Mouse (Mus musculus) limb, embryonic 11.5 days (tissue): ENCODE results near the gene Fam71f2. TPM values are rescaled to one million over a fixed set of nuclear protein-coding genes. Genes with fewer than 3 reads are reported as not detected.

Experiments used
- ATAC-seq: fragments of 200-750 bp; cut with Nextera tagmentation; 2 replicates; pipeline ENCODE4 v1.8.0; 2017; ENCODE audit warnings: low read depth; ENCODE audit not compliant: insufficient number of reproducible peaks, low FRiP score, low TSS enrichment
- DNase-seq: peaks from one replicate; pipeline ENCODE4 v3.0.0-alpha.2; 2015; ENCODE audit warnings: low spot score
- H3K27ac ChIP-seq: fragments of 300-500 bp; sonication (generic); replicated peaks from 2 replicates; pipeline ENCODE4 v1.5.1; 2014; ENCODE audit warnings: low read depth, mild to moderate bottlenecking, low read length
- H3K27me3 ChIP-seq: fragments of 300-500 bp; sonication (generic); 2 replicates; pipeline ENCODE4 v1.6.1; 2014; ENCODE audit warnings: mild to moderate bottlenecking, low read length, mixed read lengths; ENCODE audit not compliant: control insufficient read depth, insufficient read depth
- H3K36me3 ChIP-seq: fragments of 300-500 bp; sonication (generic); 2 replicates; pipeline ENCODE4 v1.6.1; 2014; ENCODE audit warnings: mild to moderate bottlenecking, low read length, moderate library complexity, mixed read lengths; ENCODE audit not compliant: control insufficient read depth, insufficient read depth
- H3K4me1 ChIP-seq: fragments of 300-500 bp; sonication (generic); 2 replicates; pipeline ENCODE4 v1.6.1; 2014; ENCODE audit warnings: low read length, mixed read lengths; ENCODE audit not compliant: control insufficient read depth, insufficient read depth
- H3K4me2 ChIP-seq: fragments of 300-500 bp; sonication (generic); 2 replicates; pipeline ENCODE4 v1.6.1; 2014; ENCODE audit warnings: low read depth, mild to moderate bottlenecking, moderate library complexity; ENCODE audit not compliant: severe bottlenecking
- H3K4me3 ChIP-seq: fragments of 300-500 bp; sonication (generic); 2 replicates; pipeline ENCODE4 v1.5.1; 2014; ENCODE audit warnings: low read depth, low read length
- H3K9ac ChIP-seq: fragments of 300-500 bp; sonication (generic); 2 replicates; pipeline ENCODE4 v1.6.1; 2014; ENCODE audit warnings: mild to moderate bottlenecking, low read length
- H3K9me3 ChIP-seq: fragments of 300-500 bp; sonication (generic); 2 replicates; pipeline ENCODE4 v1.6.1; 2016; ENCODE audit warnings: low read length; ENCODE audit not compliant: control insufficient read depth
- WGBS: fragments of 180-500 bp; shearing (Covaris S2); extraction: QIAGEN DNeasy Blood & Tissue Kit; methylation state at CpG from one replicate; pipeline ENCODE4 v1.1.7; 2014; 5-methylcytosine and 5-hydroxymethylcytosine counted together
- polyA plus RNA-seq: library from polyadenylated mRNA; unstranded; fragments of >200 nt; fragmentation: Nextera tagmentation; extraction: Ambion mirVana; gene quantifications from 2 replicates; pipeline ENCODE4 v1.2.1, GENCODE M21; 2014

The Fam71f2 gene
- polyA plus RNA-seq, 1 experiment from 2014 or later = 0.81 TPM

DNA sequence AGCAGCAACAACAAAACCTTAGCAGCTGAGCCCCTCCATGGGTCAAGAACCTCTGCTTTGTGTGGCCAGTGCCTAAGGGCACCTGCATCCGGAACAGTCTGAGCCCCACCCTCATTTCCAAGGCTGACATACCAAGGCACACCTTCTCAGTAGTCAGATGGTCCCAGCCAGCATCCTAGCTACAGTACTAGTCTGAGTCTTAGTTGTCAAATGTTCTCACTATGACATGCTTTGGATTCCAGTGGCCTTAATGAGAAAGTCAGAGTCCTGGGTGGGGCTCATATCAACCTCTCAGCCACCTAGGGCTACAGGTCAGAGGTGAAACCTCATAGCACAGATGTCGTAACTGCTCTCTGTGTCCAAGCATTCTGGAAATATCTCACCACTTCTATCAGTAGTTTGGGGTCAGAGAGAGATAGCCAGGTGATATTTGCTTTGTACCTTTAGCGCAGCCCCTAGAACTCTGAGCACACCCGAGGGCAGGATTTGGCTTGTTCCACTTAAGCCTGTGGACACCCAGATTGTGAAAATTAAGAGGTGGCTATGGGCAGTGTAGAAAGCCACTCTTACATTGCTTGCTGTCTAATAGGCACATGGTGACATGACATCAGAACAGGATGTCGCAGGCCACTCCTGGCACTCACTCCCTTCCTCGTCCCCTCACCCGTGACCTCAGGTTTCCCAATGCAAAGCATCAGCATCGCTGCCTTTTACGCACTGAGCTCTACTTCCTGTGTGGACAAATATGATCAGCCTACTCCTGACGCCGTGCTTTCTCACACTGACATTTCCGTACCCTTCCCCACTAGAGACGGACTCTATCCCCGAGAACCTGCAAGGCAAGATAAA, 33.9 kb upstream of the Fam71f2 start:
- Histone ChIP-seq H3K4me3 (no peak overlapping the region), H3K36me3 (no peaks in the 10 kb centered on the region), H3K9ac (no peak overlapping the region), H3K9me3 (no peaks in the 10 kb centered on the region), H3K27me3 (no peaks in the 10 kb centered on the region), H3K4me1 (no peaks in the 10 kb centered on the region), H3K4me2 (no peak overlapping the region), H3K27ac (no peak overlapping the region)
- DNase-seq = no peak
- ATAC-seq = no peak
- 73% methylated on average over 14 of the region's 14 CpGs for WGBS

DNA sequence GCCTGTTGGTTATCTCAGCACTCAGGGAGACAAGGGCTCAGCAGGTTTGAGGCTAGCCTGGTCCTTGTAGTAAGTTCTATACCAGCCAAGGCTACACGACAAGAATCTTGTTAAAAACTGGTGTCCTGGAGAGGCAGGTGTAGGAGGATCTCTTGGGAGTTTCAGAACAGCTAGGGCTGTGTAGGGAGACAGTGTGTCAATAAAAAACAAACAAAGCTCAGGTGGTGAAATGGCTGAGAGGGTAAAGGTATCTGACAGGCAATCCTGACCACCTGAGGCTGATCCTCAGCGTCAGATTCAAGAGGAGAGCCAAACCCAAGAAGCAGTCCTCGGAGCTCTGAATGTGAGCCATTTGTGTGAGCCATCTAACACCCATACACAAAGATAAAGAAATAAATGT, 33.2 kb upstream of the Fam71f2 start:
- no peak for ATAC-seq

DNA sequence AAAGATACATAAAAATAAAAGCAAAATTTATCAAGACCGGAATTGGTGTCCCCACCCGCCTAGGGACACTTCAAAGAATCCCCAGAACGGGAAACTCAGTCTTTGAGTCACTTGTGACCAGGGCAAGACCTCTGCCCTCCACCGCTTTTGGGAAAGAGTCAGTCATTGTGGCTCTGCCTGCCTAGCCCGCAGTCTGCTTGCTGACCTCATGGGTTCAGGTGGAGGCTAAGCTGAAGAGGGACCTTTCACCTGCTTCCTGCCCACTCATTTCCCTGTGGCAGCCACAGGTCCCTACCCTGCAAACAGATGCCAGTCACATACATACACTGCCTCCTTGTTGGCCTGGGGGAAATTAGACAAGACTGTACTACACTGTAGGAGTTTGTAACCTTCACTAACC, 32.8 kb upstream of the Fam71f2 start:
- Histone ChIP-seq H3K27me3 (no peaks in the 10 kb centered on the region), H3K4me1 (no peaks in the 10 kb centered on the region), H3K4me3 (no peak overlapping the region), H3K9ac (no peak overlapping the region), H3K9me3 (no peaks in the 10 kb centered on the region), H3K4me2 (no peak overlapping the region), H3K36me3 (no peaks in the 10 kb centered on the region), H3K27ac (no peak overlapping the region)
- ATAC-seq (no peak), DNase-seq (no peak)
- 59% methylated on average over 5 of the region's 5 CpGs for WGBS

More for the DNA sequence above, 33.2 kb upstream of the Fam71f2 start:
- WGBS = 80% methylated on average over 3 of the region's 3 CpGs
- Histone ChIP-seq H3K4me1 (no peaks in the 10 kb centered on the region), H3K27ac (no peak overlapping the region), H3K4me3 (no peak overlapping the region), H3K9me3 (no peaks in the 10 kb centered on the region), H3K9ac (no peak overlapping the region), H3K36me3 (no peaks in the 10 kb centered on the region), H3K27me3 (no peaks in the 10 kb centered on the region), H3K4me2 (no peak overlapping the region)
- no peak for DNase-seq

DNA sequence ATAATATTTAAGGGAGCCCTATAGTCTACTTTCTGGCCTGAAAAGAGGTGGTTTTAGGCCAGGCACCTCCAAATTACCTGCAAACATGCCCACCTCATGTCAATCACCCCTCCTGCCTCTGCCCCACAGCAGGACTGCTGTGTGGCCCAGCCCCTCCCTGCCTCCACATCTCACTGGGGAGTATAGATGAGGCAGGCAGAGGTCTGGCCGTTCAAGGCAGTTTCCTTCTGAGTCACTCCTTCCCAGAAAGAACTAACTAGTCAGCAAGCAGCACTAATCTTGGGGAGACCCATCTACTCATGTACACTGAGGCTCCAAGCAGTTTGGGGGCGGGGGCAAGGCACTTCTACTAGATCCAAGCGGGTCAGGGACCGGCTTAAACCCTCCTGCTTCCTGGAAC, 32.3 kb upstream of the Fam71f2 start:
- no peak overlapping the region for H3K4me2 ChIP-seq
- H3K9me3 ChIP-seq = no peaks in the 10 kb centered on the region
- no peak for DNase-seq
- H3K4me3 ChIP-seq = no peak overlapping the region
- ATAC-seq = no peak
- no peaks in the 10 kb centered on the region for H3K36me3 ChIP-seq
- H3K27me3 ChIP-seq = no peaks in the 10 kb centered on the region
- no peak overlapping the region for H3K9ac ChIP-seq
- no peak overlapping the region for H3K27ac ChIP-seq
- no peaks in the 10 kb centered on the region for H3K4me1 ChIP-seq
- WGBS = 48% methylated on average over 4 of the region's 4 CpGs

DNA sequence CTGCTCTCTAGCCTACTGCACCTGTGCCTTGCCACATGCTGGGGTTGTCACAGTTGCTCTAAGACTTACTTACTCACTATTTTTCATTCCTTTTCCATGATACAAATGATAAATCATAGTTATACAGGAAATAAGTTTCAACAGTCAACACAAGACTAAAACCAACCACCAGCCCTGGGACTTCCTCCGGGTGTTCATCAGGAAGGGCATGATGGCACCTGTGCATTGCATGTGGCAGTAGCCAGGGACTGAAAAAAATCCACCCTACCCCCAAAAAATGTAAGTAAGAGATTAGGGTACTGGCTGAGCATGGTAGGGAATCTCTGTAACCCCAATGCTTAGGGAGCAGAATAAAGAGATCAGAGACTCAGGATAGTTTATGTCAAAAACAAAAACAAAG, 20.0 kb upstream of the Fam71f2 start:
- no peaks in the 10 kb centered on the region for H3K36me3 ChIP-seq
- ATAC-seq = no peak
- peaks cover 3% of the 10 kb centered on the region for H3K4me1 ChIP-seq
- H3K4me2 ChIP-seq = no peak overlapping the region
- H3K4me3 ChIP-seq = no peak overlapping the region
- no peaks in the 10 kb centered on the region for H3K9me3 ChIP-seq
- no peak overlapping the region for H3K27ac ChIP-seq
- 94% methylated on average over 1 of the region's 1 CpGs for WGBS
- H3K9ac ChIP-seq = no peak overlapping the region
- H3K27me3 ChIP-seq = no peaks in the 10 kb centered on the region
- no peak for DNase-seq

DNA sequence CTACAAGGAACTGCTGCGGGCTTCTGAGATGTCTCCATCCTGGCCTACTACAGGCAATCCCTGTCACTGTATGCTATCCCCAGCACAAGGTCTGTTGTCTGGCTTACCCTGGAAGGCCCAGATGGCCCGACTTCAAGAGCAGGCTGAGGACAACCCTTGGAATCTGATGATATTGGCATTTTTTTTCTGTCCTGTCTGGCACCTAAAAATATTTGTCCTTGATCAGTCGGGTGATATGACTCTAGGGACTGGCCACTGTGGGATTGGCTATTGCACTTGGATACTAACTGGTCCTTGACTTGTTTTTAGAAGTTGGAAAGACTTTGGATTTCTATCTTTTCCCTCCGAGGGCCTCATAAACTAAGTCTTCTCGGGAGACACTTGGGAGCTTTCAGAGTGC, 17.6 kb upstream of the Fam71f2 start:
- no peak overlapping the region for H3K9ac ChIP-seq
- H3K27ac ChIP-seq = no peak overlapping the region
- no peak for DNase-seq
- peaks cover under 1% of the 10 kb centered on the region; the same call in 1 of the 2 replicates for H3K4me1 ChIP-seq
- no peaks in the 10 kb centered on the region for H3K9me3 ChIP-seq
- H3K4me3 ChIP-seq = no peak overlapping the region
- no peak overlapping the region for H3K4me2 ChIP-seq
- no peaks in the 10 kb centered on the region for H3K36me3 ChIP-seq
- no peaks in the 10 kb centered on the region for H3K27me3 ChIP-seq
- ATAC-seq = no peak
- 84% methylated on average over 5 of the region's 5 CpGs for WGBS

DNA sequence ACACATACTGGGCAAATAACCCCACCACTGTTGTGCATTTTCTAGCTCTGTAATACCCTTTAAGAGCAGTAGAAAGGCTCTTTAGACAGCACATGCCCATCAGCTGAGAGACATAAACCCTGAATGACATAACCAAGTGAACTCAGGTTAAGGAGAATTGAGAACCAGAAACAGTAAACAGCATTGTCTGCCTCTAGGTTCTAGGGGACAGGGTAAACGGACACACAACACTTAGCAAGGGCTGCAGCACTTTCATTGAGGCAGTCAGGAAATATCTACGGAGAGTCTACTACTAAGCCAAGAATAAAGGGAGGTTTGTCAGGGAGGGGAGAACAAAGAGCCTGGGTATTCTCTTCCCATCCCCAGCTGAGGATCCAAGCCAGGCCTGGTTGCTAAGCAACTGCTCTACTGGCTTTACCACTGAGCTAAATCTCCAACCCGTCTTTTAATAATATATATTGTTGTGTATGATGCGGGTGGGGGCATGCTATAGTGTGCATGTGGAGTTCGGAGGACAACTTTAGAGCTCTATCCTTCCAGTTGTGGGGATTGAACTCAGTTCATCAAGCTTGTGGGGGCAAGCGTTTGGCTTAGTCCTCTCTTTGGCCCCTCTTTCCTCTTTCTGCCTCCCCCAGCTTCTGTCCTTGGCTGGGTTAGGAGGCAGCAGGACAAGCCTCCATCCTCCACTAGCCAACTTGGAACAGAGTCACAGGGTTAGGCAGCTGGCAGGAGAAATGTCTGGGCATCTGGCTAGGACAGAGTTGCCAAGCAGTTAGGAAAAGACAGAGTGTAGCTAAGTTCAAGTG, 15.5 kb upstream of the Fam71f2 start:
- no peak overlapping the region for H3K27ac ChIP-seq
- no peak for DNase-seq
- no peaks in the 10 kb centered on the region for H3K36me3 ChIP-seq
- no peak overlapping the region for H3K4me3 ChIP-seq
- no peak overlapping the region for H3K4me2 ChIP-seq
- no peaks in the 10 kb centered on the region for H3K4me1 ChIP-seq
- ATAC-seq = no peak
- no peaks in the 10 kb centered on the region for H3K9me3 ChIP-seq
- H3K27me3 ChIP-seq = no peaks in the 10 kb centered on the region
- WGBS = 68% methylated on average over 6 of the region's 6 CpGs
- no peak overlapping the region for H3K9ac ChIP-seq

DNA sequence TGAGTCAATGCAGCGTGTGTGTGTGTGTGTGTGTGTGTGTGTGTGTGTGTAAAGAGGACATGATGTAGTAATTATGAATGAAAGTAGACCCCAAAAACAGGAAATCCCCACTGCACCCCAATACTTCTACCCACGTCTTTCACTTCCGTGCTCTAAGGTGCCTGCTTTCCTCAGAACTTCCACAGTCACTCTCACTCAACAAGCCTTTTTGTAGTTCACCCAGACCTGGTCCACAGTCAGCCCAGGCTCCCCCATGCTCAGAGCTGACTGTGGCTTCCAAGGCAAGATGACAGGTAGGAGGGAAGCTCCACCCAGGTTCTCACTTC, 15.0 kb upstream of the Fam71f2 start:
- Histone ChIP-seq H3K9ac (no peak overlapping the region), H3K4me2 (no peak overlapping the region), H3K4me1 (no peaks in the 10 kb centered on the region), H3K27me3 (no peaks in the 10 kb centered on the region), H3K27ac (no peak overlapping the region), H3K36me3 (no peaks in the 10 kb centered on the region), H3K9me3 (no peaks in the 10 kb centered on the region), H3K4me3 (no peak overlapping the region)
- WGBS = 78% methylated on average over 3 of the region's 3 CpGs
- ATAC-seq (no peak), DNase-seq (no peak)
